Mouse (Mus musculus) embryonic fibroblast, embryonic 13.5 days (primary cell): ENCODE measurements around the gene Bmpr1b. TPM values are rescaled to one million over a fixed set of nuclear protein-coding genes. Genes with fewer than 3 reads are reported as not detected.

Experiments
- H3K27ac ChIP-seq: 2 replicates; pipeline ENCODE4 v1.5.1; 2012; ENCODE audit warnings: low read length, control low read depth, inconsistent platforms; ENCODE audit not compliant: insufficient read depth
- H3K4me1 ChIP-seq: 2 replicates; pipeline ENCODE4 v1.6.1; 2011; ENCODE audit warnings: low read length; ENCODE audit not compliant: control insufficient read depth, insufficient read depth
- H3K4me3 ChIP-seq: 2 replicates; pipeline ENCODE4 v1.5.1; 2011; ENCODE audit warnings: mild to moderate bottlenecking, control low read depth, low read length; ENCODE audit not compliant: insufficient read depth
- CTCF ChIP-seq: IDR thresholded peaks from 2 replicates; pipeline ENCODE4 v1.5.1; 2011; ENCODE audit warnings: mild to moderate bottlenecking, control low read depth, low read length, moderate library complexity, borderline replicate concordance; ENCODE audit not compliant: insufficient read depth
- POLR2A ChIP-seq: IDR thresholded peaks from 2 replicates; pipeline ENCODE4 v1.6.1; 2011; ENCODE audit warnings: low read depth, mild to moderate bottlenecking, control low read depth, low read length, moderate library complexity
- polyA plus RNA-seq: library from polyadenylated mRNA; stranded (reverse); fragments of >200 nt; gene quantifications from 2 replicates; pipeline ENCODE4 v1.2.4, GENCODE M21; 2011; ENCODE audit warnings: low read depth; ENCODE audit not compliant: missing spikeins, insufficient read length

Gene Bmpr1b
- polyA plus RNA-seq, 1 experiment: 9.2 TPM

GRCm38 (mm10) chr3:141950642-141951041 lies 218.6 kb downstream of the Bmpr1b start:
- no peak overlapping the region for H3K27ac ChIP-seq
- peaks cover 2% of the 10 kb centered on the region; the same call in 1 of the 2 replicates for H3K4me1 ChIP-seq
- TF ChIP-seq CTCF: no peak
- TF ChIP-seq POLR2A: no peak
- H3K4me3 ChIP-seq: no peak overlapping the region

- H3K27ac ChIP-seq: no peak overlapping the region
- peaks cover 2% of the 10 kb centered on the region; the same call in 1 of the 2 replicates for H3K4me1 ChIP-seq
- no peak overlapping the region for H3K4me3 ChIP-seq
- TF ChIP-seq POLR2A (no peak), CTCF (no peak)
Observed at GRCm38 (mm10) chr3:141948506-141948905, 220.7 kb downstream of the Bmpr1b start.

- TF ChIP-seq POLR2A (no peak), CTCF (no peak)
- H3K4me3 ChIP-seq: no peak overlapping the region
- H3K27ac ChIP-seq: no peak overlapping the region
- peaks cover 2% of the 10 kb centered on the region; the same call in 1 of the 2 replicates for H3K4me1 ChIP-seq
Observed at GRCm38 (mm10) chr3:141948096-141948495, 221.1 kb downstream of the Bmpr1b start.

- Histone ChIP-seq H3K4me1 (peaks cover 2% of the 10 kb centered on the region; the same call in 1 of the 2 replicates), H3K27ac (no peak overlapping the region), H3K4me3 (no peak overlapping the region)
- TF ChIP-seq POLR2A: no peak
- no peak for TF ChIP-seq CTCF
Observed at GRCm38 (mm10) chr3:141946846-141947245, 222.4 kb downstream of the Bmpr1b start.

- no peak for TF ChIP-seq POLR2A
- H3K4me1 ChIP-seq: no peaks in the 10 kb centered on the region
- no peak overlapping the region for H3K27ac ChIP-seq
- no peak overlapping the region for H3K4me3 ChIP-seq
Observed at GRCm38 (mm10) chr3:141943317-141943742, 225.9 kb downstream of the Bmpr1b start.

- no peak for TF ChIP-seq POLR2A
- no peak for TF ChIP-seq CTCF
- H3K27ac ChIP-seq: no peak overlapping the region
Observed at GRCm38 (mm10) chr3:141940207-141940606, 229.0 kb downstream of the Bmpr1b start.

GRCm38 (mm10) chr3:141936594-141937272 lies 232.5 kb downstream of the Bmpr1b start:
- H3K4me3 ChIP-seq: no peak overlapping the region
- H3K27ac ChIP-seq: no peak overlapping the region
- no peaks in the 10 kb centered on the region for H3K4me1 ChIP-seq
- TF ChIP-seq POLR2A (no peak), CTCF (no peak)

More at GRCm38 (mm10) chr3:141940207-141940606, 229.0 kb downstream of the Bmpr1b start:
- no peaks in the 10 kb centered on the region for H3K4me1 ChIP-seq
- no peak overlapping the region for H3K4me3 ChIP-seq

- TF ChIP-seq POLR2A (no peak), CTCF (no peak)
Observed at GRCm38 (mm10) chr3:141932956-141933355, 236.3 kb downstream of the Bmpr1b start.

GRCm38 (mm10) chr3:141931372-141932092 lies 237.7 kb downstream of the Bmpr1b start:
- no peak overlapping the region for H3K4me3 ChIP-seq
- TF ChIP-seq CTCF (no peak), POLR2A (no peak)
- no peak overlapping the region for H3K27ac ChIP-seq
- H3K4me1 ChIP-seq: no peaks in the 10 kb centered on the region

More at GRCm38 (mm10) chr3:141932956-141933355, 236.3 kb downstream of the Bmpr1b start:
- no peak overlapping the region for H3K27ac ChIP-seq
- H3K4me3 ChIP-seq: no peak overlapping the region
- H3K4me1 ChIP-seq: no peaks in the 10 kb centered on the region

- Histone ChIP-seq H3K4me1 (peaks cover 8% of the 10 kb centered on the region; the same call in 1 of the 2 replicates), H3K4me3 (no peak overlapping the region), H3K27ac (no peak overlapping the region)
- no peak for TF ChIP-seq CTCF
- TF ChIP-seq POLR2A: no peak
Observed at GRCm38 (mm10) chr3:141923442-141923841, 245.8 kb downstream of the Bmpr1b start.

- Histone ChIP-seq H3K27ac (no peak overlapping the region), H3K4me1 (peaks cover 8% of the 10 kb centered on the region; the same call in 1 of the 2 replicates), H3K4me3 (no peak overlapping the region)
- TF ChIP-seq CTCF (no peak), POLR2A (no peak)
Observed at GRCm38 (mm10) chr3:141921161-141921560, 248.1 kb downstream of the Bmpr1b start.
